Mouse (Mus musculus) C2C12 (cell line): ENCODE measurements around the gene Acpp. TPM values are rescaled to one million over a fixed set of nuclear protein-coding genes. Genes with fewer than 3 reads are reported as not detected.

ENCODE experiments used
- H3K27me3 ChIP-seq: one replicate; pipeline ENCODE4 v1.6.1; 2011; ENCODE audit not compliant: control insufficient read depth, insufficient read depth, insufficient read length
- H3K36me3 ChIP-seq: one replicate; pipeline ENCODE4 v1.6.1; 2011; ENCODE audit not compliant: control insufficient read depth, insufficient read depth
- H3K4me3 ChIP-seq: one replicate; pipeline ENCODE4 v1.5.1; 2011; ENCODE audit warnings: mild to moderate bottlenecking, control low read depth; ENCODE audit not compliant: poor library complexity, insufficient read depth, severe bottlenecking
- H3K79me2 ChIP-seq: one replicate; pipeline ENCODE4 v1.6.1; 2011; ENCODE audit not compliant: control insufficient read depth, insufficient read depth
- H3K79me3 ChIP-seq: one replicate; pipeline ENCODE4 v1.6.1; 2011; ENCODE audit warnings: low read depth, control low read depth
- H3ac ChIP-seq: one replicate; pipeline ENCODE3; 2011; ENCODE audit warnings: low read depth; ENCODE audit not compliant: control insufficient read depth, insufficient read length
- CEBPB ChIP-seq: IDR thresholded peaks from one replicate; pipeline ENCODE4 v1.6.1; 2011; ENCODE audit warnings: low read depth, mild to moderate bottlenecking, control low read depth, moderate library complexity
- CTCF ChIP-seq: IDR thresholded peaks from one replicate; pipeline ENCODE4 v1.5.1; 2011; ENCODE audit not compliant: control insufficient read depth, insufficient read depth, insufficient read length
- FOSL1 ChIP-seq: IDR thresholded peaks from one replicate; pipeline ENCODE4 v1.8.0; 2011; ENCODE audit warnings: mild to moderate bottlenecking, low read length; ENCODE audit not compliant: poor library complexity, insufficient read depth, severe bottlenecking
- MAX ChIP-seq: IDR thresholded peaks from one replicate; pipeline ENCODE4 v1.6.1; 2011; ENCODE audit warnings: mild to moderate bottlenecking, control low read depth
- MYOD1 ChIP-seq: IDR thresholded peaks from one replicate; pipeline ENCODE4 v1.6.1; 2011; ENCODE audit warnings: low read depth; ENCODE audit not compliant: control insufficient read depth, insufficient read length
- MYOG ChIP-seq: IDR thresholded peaks from one replicate; pipeline ENCODE4 v1.6.1; 2011; ENCODE audit not compliant: control insufficient read depth, insufficient read length; ENCODE audit errors: extremely low read depth
- USF1 ChIP-seq: IDR thresholded peaks from one replicate; pipeline ENCODE4 v1.6.1; 2011; ENCODE audit warnings: low read depth, mild to moderate bottlenecking, control low read depth, moderate library complexity
- polyA plus RNA-seq: library from polyadenylated mRNA; unstranded; fragments of >200 nt; fragmentation: generic; extraction: Trizol; gene quantifications from one replicate; pipeline ENCODE4 v1.2.1, GENCODE M21; 2012; ENCODE audit warnings: missing spikeins

Acpp gene
- polyA plus RNA-seq, 1 experiment: 0.04 TPM

- no peak for TF ChIP-seq CTCF
- TF ChIP-seq MYOD1: no peak
- no peak for TF ChIP-seq USF1
- TF ChIP-seq FOSL1: no peak
- no peak for TF ChIP-seq MAX
- TF ChIP-seq CEBPB: no peak
- TF ChIP-seq MYOG: no peak
- Histone ChIP-seq H3K27me3 (no peaks in the 10 kb centered on the region), H3K36me3 (no peaks in the 10 kb centered on the region), H3K4me3 (no peak overlapping the region), H3K79me3 (no peaks in the 10 kb centered on the region), H3ac (no peak overlapping the region), H3K79me2 (no peaks in the 10 kb centered on the region)
Observed at GRCm38 (mm10) chr9:104275084-104275785, 62.3 kb downstream of the Acpp start.

- no peak overlapping the region for H3K4me3 ChIP-seq
- no peaks in the 10 kb centered on the region for H3K79me3 ChIP-seq
- H3K27me3 ChIP-seq: no peaks in the 10 kb centered on the region
- TF ChIP-seq USF1 (no peak), MAX (no peak), CEBPB (no peak), MYOG (no peak), FOSL1 (no peak), MYOD1 (no peak), CTCF (no peak)
- no peaks in the 10 kb centered on the region for H3K79me2 ChIP-seq
- no peaks in the 10 kb centered on the region for H3K36me3 ChIP-seq
- H3ac ChIP-seq: no peak overlapping the region
Observed at GRCm38 (mm10) chr9:104272057-104272456, 65.5 kb downstream of the Acpp start.

GRCm38 (mm10) chr9:104271642-104272041 lies 65.9 kb downstream of the Acpp start:
- Histone ChIP-seq H3K79me2 (no peaks in the 10 kb centered on the region), H3K27me3 (no peaks in the 10 kb centered on the region), H3K4me3 (no peak overlapping the region), H3K36me3 (no peaks in the 10 kb centered on the region), H3ac (no peak overlapping the region), H3K79me3 (no peaks in the 10 kb centered on the region)
- TF ChIP-seq FOSL1: no peak
- TF ChIP-seq MYOG: no peak
- no peak for TF ChIP-seq MYOD1
- no peak for TF ChIP-seq USF1
- TF ChIP-seq MAX: no peak
- no peak for TF ChIP-seq CEBPB
- no peak for TF ChIP-seq CTCF

GRCm38 (mm10) chr9:104269944-104270343 lies 67.6 kb downstream of the Acpp start:
- no peak overlapping the region for H3K4me3 ChIP-seq
- no peaks in the 10 kb centered on the region for H3K79me3 ChIP-seq
- H3K36me3 ChIP-seq: no peaks in the 10 kb centered on the region
- no peak overlapping the region for H3ac ChIP-seq
- no peaks in the 10 kb centered on the region for H3K27me3 ChIP-seq
- no peaks in the 10 kb centered on the region for H3K79me2 ChIP-seq
- TF ChIP-seq USF1: no peak
- TF ChIP-seq MAX: no peak
- no peak for TF ChIP-seq MYOD1
- no peak for TF ChIP-seq CTCF
- TF ChIP-seq CEBPB: no peak
- no peak for TF ChIP-seq FOSL1
- no peak for TF ChIP-seq MYOG

- H3K27me3 ChIP-seq: no peaks in the 10 kb centered on the region
- no peaks in the 10 kb centered on the region for H3K79me3 ChIP-seq
- H3K36me3 ChIP-seq: no peaks in the 10 kb centered on the region
- H3K4me3 ChIP-seq: no peak overlapping the region
- no peak for TF ChIP-seq MAX
- TF ChIP-seq CEBPB: no peak
- no peak for TF ChIP-seq CTCF
- TF ChIP-seq USF1: no peak
- no peak for TF ChIP-seq MYOD1
- no peak for TF ChIP-seq FOSL1
- no peak overlapping the region for H3ac ChIP-seq
- H3K79me2 ChIP-seq: no peaks in the 10 kb centered on the region
Observed at GRCm38 (mm10) chr9:104269349-104269871, 68.1 kb downstream of the Acpp start.

GRCm38 (mm10) chr9:104264567-104264966 lies 73.0 kb downstream of the Acpp start:
- H3K36me3 ChIP-seq: no peaks in the 10 kb centered on the region
- no peaks in the 10 kb centered on the region for H3K27me3 ChIP-seq
- H3K4me3 ChIP-seq: no peak overlapping the region
- H3K79me2 ChIP-seq: peaks cover 31% of the 10 kb centered on the region
- H3K79me3 ChIP-seq: peaks cover 26% of the 10 kb centered on the region
- TF ChIP-seq MYOD1: no peak
- TF ChIP-seq CTCF: no peak
- TF ChIP-seq CEBPB: no peak
- no peak for TF ChIP-seq USF1
- TF ChIP-seq MAX: no peak
- TF ChIP-seq FOSL1: no peak
- TF ChIP-seq MYOG: no peak
- H3ac ChIP-seq: no peak overlapping the region
